Mouse (Mus musculus) limb, embryonic 11.5 days (tissue): ENCODE results near the gene Cbarp. TPM values are rescaled to one million over a fixed set of nuclear protein-coding genes. Genes with fewer than 3 reads are reported as not detected.
A peak's percentile ranks its signal among the peaks of the same experiment; 100 is the strongest.

Source experiments
- ATAC-seq: fragments of 200-750 bp; cut with Nextera tagmentation; 2 replicates; pipeline ENCODE4 v1.8.0; 2017; ENCODE audit warnings: low read depth; ENCODE audit not compliant: insufficient number of reproducible peaks, low FRiP score, low TSS enrichment
- DNase-seq: peaks from one replicate; pipeline ENCODE4 v3.0.0-alpha.2; 2015; ENCODE audit warnings: low spot score
- H3K27ac ChIP-seq: fragments of 300-500 bp; sonication (generic); replicated peaks from 2 replicates; pipeline ENCODE4 v1.5.1; 2014; ENCODE audit warnings: low read depth, mild to moderate bottlenecking, low read length
- H3K27me3 ChIP-seq: fragments of 300-500 bp; sonication (generic); 2 replicates; pipeline ENCODE4 v1.6.1; 2014; ENCODE audit warnings: mild to moderate bottlenecking, low read length, mixed read lengths; ENCODE audit not compliant: control insufficient read depth, insufficient read depth
- H3K36me3 ChIP-seq: fragments of 300-500 bp; sonication (generic); 2 replicates; pipeline ENCODE4 v1.6.1; 2014; ENCODE audit warnings: mild to moderate bottlenecking, low read length, moderate library complexity, mixed read lengths; ENCODE audit not compliant: control insufficient read depth, insufficient read depth
- H3K4me1 ChIP-seq: fragments of 300-500 bp; sonication (generic); 2 replicates; pipeline ENCODE4 v1.6.1; 2014; ENCODE audit warnings: low read length, mixed read lengths; ENCODE audit not compliant: control insufficient read depth, insufficient read depth
- H3K4me2 ChIP-seq: fragments of 300-500 bp; sonication (generic); 2 replicates; pipeline ENCODE4 v1.6.1; 2014; ENCODE audit warnings: low read depth, mild to moderate bottlenecking, moderate library complexity; ENCODE audit not compliant: severe bottlenecking
- H3K4me3 ChIP-seq: fragments of 300-500 bp; sonication (generic); 2 replicates; pipeline ENCODE4 v1.5.1; 2014; ENCODE audit warnings: low read depth, low read length
- H3K9ac ChIP-seq: fragments of 300-500 bp; sonication (generic); 2 replicates; pipeline ENCODE4 v1.6.1; 2014; ENCODE audit warnings: mild to moderate bottlenecking, low read length
- H3K9me3 ChIP-seq: fragments of 300-500 bp; sonication (generic); 2 replicates; pipeline ENCODE4 v1.6.1; 2016; ENCODE audit warnings: low read length; ENCODE audit not compliant: control insufficient read depth
- WGBS: fragments of 180-500 bp; shearing (Covaris S2); extraction: QIAGEN DNeasy Blood & Tissue Kit; methylation state at CpG from one replicate; pipeline ENCODE4 v1.1.7; 2014; 5-methylcytosine and 5-hydroxymethylcytosine counted together
- polyA plus RNA-seq: library from polyadenylated mRNA; unstranded; fragments of >200 nt; fragmentation: Nextera tagmentation; extraction: Ambion mirVana; gene quantifications from 2 replicates; pipeline ENCODE4 v1.2.1, GENCODE M21; 2014

Gene Cbarp
- polyA plus RNA-seq, 1 experiment from 2014 or later, result 6.5 TPM

DNA sequence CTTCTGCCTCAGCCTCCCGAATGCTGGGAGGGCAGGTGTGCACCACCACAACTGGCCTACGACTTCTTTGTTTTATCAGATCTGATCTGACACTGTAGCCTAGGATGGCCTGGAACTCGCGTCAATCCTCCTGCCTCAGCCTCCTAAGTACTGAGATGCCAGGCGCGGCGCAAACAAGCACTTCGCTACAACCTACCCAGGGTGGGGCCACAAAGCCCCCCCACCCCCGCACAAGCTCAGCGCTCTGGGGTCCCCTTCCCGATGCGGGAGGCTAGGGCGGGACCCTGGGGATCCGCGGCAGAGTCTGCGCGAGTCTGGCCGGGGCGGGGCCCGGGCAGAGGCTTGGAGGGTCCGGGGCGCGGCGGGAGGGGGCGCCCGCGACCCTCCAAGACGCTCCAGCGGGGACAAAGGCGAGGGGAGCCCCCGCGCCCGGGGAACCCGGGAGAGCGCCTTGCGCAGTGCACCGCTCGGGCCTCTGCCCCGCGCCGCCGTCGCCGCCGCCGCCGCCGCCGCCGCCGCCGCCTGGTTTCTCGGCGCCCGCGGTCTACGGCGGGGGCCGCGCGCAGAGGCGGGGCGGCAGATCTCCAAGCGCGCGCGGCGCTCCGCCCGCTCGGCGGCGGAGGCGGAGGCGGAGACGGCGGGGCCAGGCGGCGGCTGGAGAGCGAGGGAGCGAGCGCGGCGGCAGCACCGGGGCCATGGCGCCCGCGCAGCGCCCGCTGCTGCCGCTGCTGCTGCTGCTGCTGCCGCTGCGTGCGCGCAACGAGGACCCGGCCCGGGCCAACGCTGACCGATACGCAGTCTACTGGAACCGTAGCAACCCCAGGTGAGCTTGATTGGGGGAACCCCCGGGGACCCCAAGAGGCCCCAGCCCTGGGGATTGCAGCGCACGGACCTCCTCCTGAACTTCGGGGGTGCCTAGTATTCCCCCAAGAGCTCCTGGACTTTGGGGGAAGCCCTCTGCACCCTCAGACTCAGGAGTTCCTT is 38.7 kb upstream of the Cbarp start, which contains the start of gene Efna2:
Efna2 (plus strand) TSS at position 415 of the 984 bp plus-strand sequence.
- ATAC-seq, result peak; percentile 63
- H3K4me2 ChIP-seq, result peak within 1 kb of the TSS; percentile 55
- peaks cover 13% of the 10 kb centered on the region; the same call in 1 of the 2 replicates for H3K4me1 ChIP-seq
- no peaks in the 10 kb centered on the region for H3K9me3 ChIP-seq
- H3K27ac ChIP-seq, result peak within 1 kb of the TSS; percentile 44
- peak; percentile 75 for DNase-seq
- WGBS, result 2% methylated on average over 77 of the region's 106 CpGs
- peak within 1 kb of the TSS; percentile 97 for H3K9ac ChIP-seq
- no peaks in the 10 kb centered on the region for H3K27me3 ChIP-seq
- H3K4me3 ChIP-seq, result peak within 1 kb of the TSS; percentile 85
- no peaks in the 10 kb centered on the region for H3K36me3 ChIP-seq

DNA sequence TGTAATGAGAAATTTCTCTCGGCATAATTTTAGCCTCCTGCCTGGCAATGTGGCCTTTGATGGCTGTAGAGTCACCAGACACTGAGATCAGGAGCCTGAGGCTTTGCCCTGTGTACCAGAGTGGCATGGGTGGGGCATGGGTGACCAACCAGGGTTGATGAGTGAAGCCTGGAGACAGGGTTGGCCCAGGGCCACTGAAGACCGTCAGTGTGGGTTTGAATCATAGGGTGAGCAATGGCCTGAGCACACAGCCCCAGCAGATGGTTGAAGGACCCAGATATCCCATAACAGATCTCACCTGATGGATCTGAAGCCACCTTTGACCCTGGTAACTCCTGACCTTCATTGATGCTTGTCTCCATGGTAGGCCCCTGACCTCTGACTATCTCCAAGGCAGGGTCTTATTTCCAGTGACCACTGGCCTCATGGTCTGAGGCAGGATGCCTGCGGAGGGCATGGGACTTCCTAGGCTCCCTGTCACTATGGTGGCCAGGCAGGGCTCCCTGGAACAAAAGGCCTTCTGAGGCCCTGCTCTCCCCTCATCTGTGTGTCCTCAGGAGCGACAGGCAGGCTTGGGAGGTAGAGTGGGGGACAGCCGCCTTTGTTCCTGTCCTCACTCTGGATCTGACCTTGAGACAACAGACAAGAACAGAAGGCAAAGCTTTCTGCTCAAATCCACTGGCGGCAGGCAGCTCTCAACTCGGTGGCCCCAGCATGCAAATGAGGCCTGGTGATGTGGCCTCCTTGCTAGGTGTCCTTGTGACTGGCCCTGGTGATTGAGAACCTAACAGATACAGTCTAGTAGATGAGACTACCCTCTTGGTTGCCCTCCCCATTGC is 37.0 kb upstream of the Cbarp start:
- no peaks in the 10 kb centered on the region for H3K9me3 ChIP-seq
- DNase-seq (no peak), ATAC-seq (no peak)
- H3K27ac ChIP-seq, result no peak overlapping the region
- H3K4me2 ChIP-seq, result no peak overlapping the region
- H3K27me3 ChIP-seq, result no peaks in the 10 kb centered on the region
- H3K4me3 ChIP-seq, result no peak overlapping the region
- peaks cover 13% of the 10 kb centered on the region; the same call in 1 of the 2 replicates for H3K4me1 ChIP-seq
- no peak overlapping the region for H3K9ac ChIP-seq
- H3K36me3 ChIP-seq, result no peaks in the 10 kb centered on the region
- WGBS, result 74% methylated on average over 7 of the region's 7 CpGs

GRCm38 (mm10) chr10:80176270-80176834 is 35.7 kb upstream of the Cbarp start:
- DNase-seq (no peak), ATAC-seq (no peak)
- WGBS, result 82% methylated on average over 5 of the region's 5 CpGs
- Histone ChIP-seq H3K27me3 (no peaks in the 10 kb centered on the region), H3K36me3 (peaks cover 6% of the 10 kb centered on the region), H3K4me2 (0 out of 2 replicates have a peak overlapping the region, but pooled peaks have one; percentile 3), H3K9ac (no peak overlapping the region), H3K4me3 (no peak overlapping the region), H3K9me3 (no peaks in the 10 kb centered on the region), H3K27ac (no peak overlapping the region), H3K4me1 (peaks cover 15% of the 10 kb centered on the region; the same call in 1 of the 2 replicates)

DNA sequence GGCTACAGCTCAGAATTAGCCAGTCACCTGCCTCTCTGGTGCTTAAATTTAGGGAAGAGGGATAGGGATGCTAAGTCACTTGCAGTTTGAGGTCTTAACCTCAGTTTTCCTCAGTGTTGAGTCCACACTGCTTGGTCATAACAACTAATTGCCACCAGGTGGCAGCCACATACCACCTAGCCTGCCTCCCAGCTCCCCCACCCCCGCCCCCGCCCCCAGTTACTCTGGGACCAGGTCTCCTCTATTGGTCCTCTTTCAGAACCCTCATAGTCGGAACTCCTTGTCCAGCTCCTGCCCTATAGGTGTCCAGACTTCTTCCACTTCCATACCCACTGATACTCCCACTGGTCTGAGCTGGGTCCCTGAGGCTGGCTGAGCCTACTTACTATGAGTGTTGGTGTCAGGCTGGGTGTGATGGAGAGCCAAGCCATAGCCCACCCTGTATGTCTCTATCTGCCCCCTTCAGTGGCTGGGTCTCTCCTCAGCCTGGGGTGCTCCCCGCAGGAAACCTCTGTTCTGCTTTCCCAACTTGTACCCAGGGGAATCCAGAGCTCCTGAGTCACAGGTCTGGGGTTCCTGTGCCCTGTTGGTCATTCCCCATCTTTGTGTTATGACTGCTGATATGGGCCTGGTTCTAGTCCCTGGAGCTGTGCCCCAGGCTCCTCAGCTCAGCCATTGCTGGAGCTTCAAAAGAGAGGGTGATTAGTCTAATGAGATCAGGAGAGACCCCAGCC is 35.1 kb upstream of the Cbarp start:
- WGBS, result 24% methylated on average over 4 of the region's 4 CpGs
- no peak overlapping the region for H3K4me3 ChIP-seq
- no peak overlapping the region; the same call in 1 of the 2 replicates for H3K9ac ChIP-seq
- 0 out of 2 replicates have a peak, but pooled peaks have one; percentile 14 for ATAC-seq
- H3K36me3 ChIP-seq, result peaks cover 9% of the 10 kb centered on the region
- H3K27ac ChIP-seq, result no peak overlapping the region
- no peaks in the 10 kb centered on the region for H3K27me3 ChIP-seq
- H3K4me1 ChIP-seq, result peaks cover 9% of the 10 kb centered on the region; the same call in 1 of the 2 replicates
- peak; percentile 62 for DNase-seq
- no peaks in the 10 kb centered on the region for H3K9me3 ChIP-seq
- H3K4me2 ChIP-seq, result no peak overlapping the region

DNA sequence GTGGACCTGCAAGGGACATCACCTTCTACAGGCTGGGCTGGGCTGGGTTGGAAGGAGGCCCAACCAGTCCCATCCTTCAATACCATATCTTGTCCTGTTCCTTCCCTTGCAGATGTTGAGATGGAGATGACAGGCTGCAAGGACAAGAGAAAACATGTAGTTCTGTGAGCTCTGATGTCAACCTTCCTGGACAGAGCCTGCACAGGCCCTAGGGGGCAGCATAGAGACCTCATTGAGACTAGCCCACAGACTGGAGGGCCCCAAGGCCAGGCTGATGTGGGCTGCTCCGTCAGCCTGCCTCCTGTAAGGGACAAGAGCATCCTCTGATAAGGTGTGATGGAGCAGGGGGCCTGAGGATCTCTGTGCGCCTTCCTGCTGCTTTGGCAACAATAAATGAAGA is 34.1 kb upstream of the Cbarp start:
- no peaks in the 10 kb centered on the region for H3K9me3 ChIP-seq
- H3K4me2 ChIP-seq, result no peak overlapping the region
- ATAC-seq (no peak), DNase-seq (peak; percentile 68)
- no peak overlapping the region for H3K4me3 ChIP-seq
- H3K36me3 ChIP-seq, result peaks cover 19% of the 10 kb centered on the region
- H3K27me3 ChIP-seq, result no peaks in the 10 kb centered on the region
- no peak overlapping the region for H3K27ac ChIP-seq
- 63% methylated on average over 2 of the region's 2 CpGs for WGBS
- H3K4me1 ChIP-seq, result peaks cover 7% of the 10 kb centered on the region; the same call in 1 of the 2 replicates
- no peak overlapping the region for H3K9ac ChIP-seq

- Histone ChIP-seq H3K27me3 (no peaks in the 10 kb centered on the region), H3K4me3 (no peak overlapping the region), H3K27ac (no peak overlapping the region), H3K4me1 (peaks cover 10% of the 10 kb centered on the region; the same call in 1 of the 2 replicates), H3K36me3 (peaks cover 19% of the 10 kb centered on the region), H3K9me3 (no peaks in the 10 kb centered on the region), H3K4me2 (no peak overlapping the region), H3K9ac (no peak overlapping the region; the same call in 1 of the 2 replicates)
- DNase-seq (no peak), ATAC-seq (no peak)
- WGBS, result 88% methylated on average over 10 of the region's 10 CpGs
Measured at GRCm38 (mm10) chr10:80173955-80174640, 33.5 kb upstream of the Cbarp start.

- Histone ChIP-seq H3K4me3 (peak overlapping the region; percentile 33), H3K9ac (peak overlapping the region; percentile 47), H3K27me3 (no peaks in the 10 kb centered on the region), H3K36me3 (peaks cover 19% of the 10 kb centered on the region), H3K4me2 (peak overlapping the region; percentile 46), H3K27ac (no peak overlapping the region), H3K4me1 (peaks cover 18% of the 10 kb centered on the region), H3K9me3 (no peaks in the 10 kb centered on the region)
- 14% methylated on average over 11 of the region's 11 CpGs for WGBS
- no peak for ATAC-seq
- no peak for DNase-seq
Measured at GRCm38 (mm10) chr10:80173358-80173757, 32.7 kb upstream of the Cbarp start.
